Mouse (Mus musculus) CH12.LX (cell line): ENCODE data around the gene Lmf1.

ENCODE experiments used
- CTCF ChIP-seq, 2 experiments: IDR thresholded peaks in 1 of 2; conservative IDR thresholded peaks in 1 of 2; 2 replicates each; pipeline ENCODE4 v1.5.1; 2011 to 2012; ENCODE audit warnings: low read depth in 2 of 2, low read length in 2 of 2, improper control_type of control experiment in 1 of 2, inconsistent platforms in 1 of 2, mild to moderate bottlenecking in 1 of 2, moderate library complexity in 1 of 2
- PAX5 ChIP-seq: IDR thresholded peaks from 2 replicates; pipeline ENCODE4 v1.6.1; 2012; ENCODE audit warnings: low read length, inconsistent platforms, mixed read lengths

GRCm38 (mm10) chr17:25608821-25609505, 30.1 kb downstream of the Lmf1 start:
- TF ChIP-seq PAX5: no peak
- TF ChIP-seq CTCF (conservative IDR thresholded peaks at IDR 0.05 in 1 of 2, IDR thresholded peaks at IDR 0.05 in 1 of 2; ENCODE audit: low read depth in 2 of 2, low read length in 2 of 2): no peak
